Mouse (Mus musculus): Measurements from ENCODE around the gene Scn4b.

DNA sequence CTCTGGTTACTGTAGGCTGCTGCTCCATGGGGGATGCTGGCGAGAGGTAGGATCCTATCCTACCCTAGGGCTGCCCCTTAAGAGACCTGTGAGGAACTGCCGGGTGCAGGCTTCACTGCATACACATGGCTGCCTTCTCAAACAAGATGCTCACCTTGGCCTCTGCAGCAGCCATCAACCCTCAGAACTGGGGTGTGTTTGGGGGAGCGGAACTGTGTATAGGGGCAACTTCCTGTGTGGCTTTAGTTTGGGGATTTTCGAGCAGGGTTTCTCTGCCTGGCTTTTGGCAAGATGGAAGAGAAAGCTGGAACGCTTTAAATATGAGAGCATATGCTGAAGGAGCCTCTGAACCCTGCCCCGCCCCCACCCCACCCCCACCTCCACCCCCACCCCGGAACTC, 11.3 kb upstream of the Scn4b start:
- TF ChIP-seq POLR2A (IDR thresholded peaks at IDR 0.05; ENCODE audit: control insufficient read depth, low read depth, low read length) = no peak
- no peak for TF ChIP-seq CTCF (IDR thresholded peaks at IDR 0.05; ENCODE audit: control insufficient read depth, insufficient read depth, insufficient replicate concordance, low read depth, low read length)
